Mouse (Mus musculus) neural tube, embryonic 13.5 days (tissue): Measurements from ENCODE around the gene Acot4. TPM values are rescaled to one million over a fixed set of nuclear protein-coding genes. Genes with fewer than 3 reads are reported as not detected.
"Not testable (repeated sequence)": the region's sequence is repeated elsewhere in the genome, so short reads cannot be mapped to it uniquely, and the experiment has no call there.

Source experiments
- ATAC-seq: fragments of 200-750 bp; cut with Nextera tagmentation; 2 replicates; pipeline ENCODE4 v1.8.0; 2017; ENCODE audit warnings: low read depth, mild to moderate bottlenecking, moderate TSS enrichment, moderate library complexity
- H3K27ac ChIP-seq: fragments of 300-500 bp; sonication (generic); replicated peaks from 2 replicates; pipeline ENCODE4 v1.5.1; 2015; ENCODE audit warnings: moderate library complexity, mild to moderate bottlenecking, inconsistent platforms
- H3K27me3 ChIP-seq: fragments of 300-500 bp; sonication (generic); 2 replicates; pipeline ENCODE4 v1.6.1; 2015; ENCODE audit warnings: mild to moderate bottlenecking, inconsistent platforms
- H3K36me3 ChIP-seq: fragments of 300-500 bp; sonication (generic); 2 replicates; pipeline ENCODE4 v1.6.1; 2015; ENCODE audit warnings: mild to moderate bottlenecking, inconsistent platforms
- H3K4me1 ChIP-seq: fragments of 300-500 bp; sonication (generic); replicated peaks from 2 replicates; pipeline ENCODE4 v1.6.1; 2015; ENCODE audit warnings: inconsistent platforms
- H3K4me2 ChIP-seq: fragments of 300-500 bp; sonication (generic); 2 replicates; pipeline ENCODE4 v1.6.1; 2015; ENCODE audit warnings: inconsistent platforms, mild to moderate bottlenecking, moderate library complexity
- H3K4me3 ChIP-seq: fragments of 300-500 bp; sonication (generic); 2 replicates; pipeline ENCODE4 v1.5.1; 2015; ENCODE audit warnings: mild to moderate bottlenecking, inconsistent platforms
- H3K9ac ChIP-seq: fragments of 300-500 bp; sonication (generic); 2 replicates; pipeline ENCODE4 v1.6.1; 2015; ENCODE audit warnings: moderate library complexity, mild to moderate bottlenecking, inconsistent platforms
- H3K9me3 ChIP-seq: fragments of 300-500 bp; sonication (generic); 2 replicates; pipeline ENCODE4 v1.6.1; 2016; ENCODE audit warnings: inconsistent platforms
- WGBS: fragments of 180-500 bp; shearing (Covaris S2); methylation state at CpG from one replicate; pipeline ENCODE4 v1.1.7; 2015; 5-methylcytosine and 5-hydroxymethylcytosine counted together
- polyA plus RNA-seq: library from polyadenylated mRNA; unstranded; fragments of >200 nt; fragmentation: Nextera tagmentation; extraction: Ambion mirVana; gene quantifications from 2 replicates; pipeline ENCODE4 v1.2.1, GENCODE M21; 2015

Acot4 gene
- polyA plus RNA-seq, 1 experiment from 2014 or later = 0.24 TPM

DNA sequence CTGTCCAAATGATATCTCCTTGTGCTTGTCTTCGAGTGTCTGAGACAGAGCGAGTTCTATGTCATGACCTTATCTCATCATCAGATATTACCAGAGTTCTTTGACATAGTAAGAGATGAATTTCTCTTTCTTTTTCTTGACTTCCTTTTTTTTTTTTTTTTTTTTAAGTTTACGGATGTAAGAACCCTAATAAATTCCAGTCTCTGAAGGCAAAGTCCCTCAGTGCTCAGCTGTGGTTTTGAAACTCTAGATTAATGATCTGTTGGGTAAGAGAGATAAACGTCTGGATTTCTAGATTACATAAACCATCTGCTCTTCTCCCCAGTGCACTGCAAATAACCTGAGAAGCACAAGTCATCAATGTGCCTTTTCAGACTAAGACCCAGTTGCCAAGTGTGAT, 4.1 kb upstream of the Acot4 start:
- ATAC-seq = no peak
- H3K27ac ChIP-seq = no peak overlapping the region
- 0 out of 2 replicates have a peak, but pooled peaks cover 3% of the 10 kb centered on the region for H3K4me1 ChIP-seq
- no peak overlapping the region for H3K4me2 ChIP-seq
- no peak overlapping the region for H3K9ac ChIP-seq
- H3K9me3 ChIP-seq = no peaks in the 10 kb centered on the region
- 67% methylated on average over 4 of the region's 4 CpGs for WGBS
- H3K36me3 ChIP-seq = no peaks in the 10 kb centered on the region
- no peak overlapping the region for H3K4me3 ChIP-seq
- peaks cover 3% of the 10 kb centered on the region; the same call in 1 of the 2 replicates for H3K27me3 ChIP-seq

DNA sequence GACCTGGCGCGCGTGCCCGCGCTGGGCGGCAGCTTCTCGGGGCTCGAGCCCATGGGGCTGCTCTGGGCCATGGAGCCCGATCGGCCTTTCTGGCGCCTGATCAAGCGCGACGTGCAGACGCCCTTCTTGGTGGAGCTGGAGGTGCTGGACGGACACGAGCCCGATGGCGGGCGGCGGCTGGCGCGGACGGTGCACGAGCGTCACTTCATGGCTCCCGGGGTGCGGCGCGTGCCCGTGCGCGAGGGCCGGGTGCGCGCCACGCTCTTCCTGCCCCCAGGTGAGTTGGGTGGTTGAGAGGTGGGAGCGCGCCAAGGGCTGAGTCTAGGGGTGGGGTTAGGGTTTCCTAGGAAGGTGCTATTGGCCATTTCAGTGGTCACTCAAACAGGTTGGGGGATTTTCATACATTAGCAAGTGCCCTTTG, 522 bp downstream of the Acot4 start, which contains the start of gene Gm49366:
Gene Gm49366 (plus strand): TSS at position 245 of the 421 bp plus-strand sequence.
- peak; percentile 59; the same call in 1 of the 2 replicates for ATAC-seq
- WGBS = 3% methylated on average over 39 of the region's 39 CpGs
- H3K27me3 ChIP-seq, H3K27ac ChIP-seq, H3K4me1 ChIP-seq, H3K36me3 ChIP-seq: not testable (repeated sequence)
- Histone ChIP-seq H3K9me3 (peaks cover 10% of the 10 kb centered on the region; the same call in 1 of the 2 replicates), H3K4me2 (peak within 1 kb of the TSS; percentile 62), H3K9ac (peak within 1 kb of the TSS; percentile 66), H3K4me3 (peak within 1 kb of the TSS; percentile 44)

DNA sequence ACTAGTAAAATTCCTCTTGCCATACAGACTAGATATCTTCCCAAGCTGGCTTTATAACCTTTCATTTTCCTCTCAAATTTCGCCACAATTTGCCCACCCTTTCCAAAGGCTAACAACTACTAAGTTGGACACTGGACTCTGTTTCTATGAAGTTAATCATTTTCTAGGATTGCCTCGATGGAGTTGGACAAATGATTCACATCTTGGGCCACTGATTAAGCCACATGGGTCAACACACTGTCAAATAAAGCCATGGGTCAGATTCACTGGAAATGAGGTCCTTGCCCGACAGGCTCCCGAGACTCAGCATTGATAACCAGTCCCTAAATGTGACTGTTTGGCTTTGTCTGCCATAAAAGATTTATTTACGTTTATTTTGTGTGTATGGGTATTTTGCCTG, 4.1 kb downstream of the Acot4 start:
- Histone ChIP-seq H3K27me3 (peaks cover 3% of the 10 kb centered on the region; the same call in 1 of the 2 replicates), H3K36me3 (no peaks in the 10 kb centered on the region; the same call in 1 of the 2 replicates), H3K9ac (no peak overlapping the region), H3K27ac (no peak overlapping the region), H3K4me3 (no peak overlapping the region), H3K4me2 (no peak overlapping the region), H3K9me3 (peaks cover 10% of the 10 kb centered on the region; the same call in 1 of the 2 replicates), H3K4me1 (0 out of 2 replicates have a peak, but pooled peaks cover 3% of the 10 kb centered on the region)
- 91% methylated on average over 5 of the region's 5 CpGs for WGBS
- ATAC-seq = no peak

DNA sequence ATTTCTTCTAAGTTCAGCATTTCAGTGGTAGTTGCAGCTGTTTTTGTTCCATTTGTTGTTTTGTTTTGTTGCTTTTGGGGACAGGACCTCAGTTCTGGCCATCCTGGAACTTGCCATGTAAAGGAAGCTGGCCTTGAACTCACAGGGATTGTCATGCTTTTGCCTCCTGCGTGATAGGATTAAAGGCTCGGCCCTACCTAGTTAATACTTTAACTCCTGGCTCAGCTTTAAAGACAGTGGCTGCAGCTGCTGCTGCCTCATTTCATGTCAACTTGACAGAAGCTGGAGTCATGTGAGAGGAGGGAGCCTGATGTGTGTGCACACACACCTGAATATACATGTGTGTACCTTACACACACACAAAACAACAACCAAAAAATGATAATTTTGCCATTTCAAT, 5.9 kb downstream of the Acot4 start:
- Histone ChIP-seq H3K4me3 (no peak overlapping the region), H3K9ac (no peak overlapping the region), H3K9me3 (peaks cover 23% of the 10 kb centered on the region; the same call in 1 of the 2 replicates), H3K4me1 (no peaks in the 10 kb centered on the region), H3K27me3 (no peaks in the 10 kb centered on the region), H3K27ac (no peak overlapping the region), H3K4me2 (no peak overlapping the region), H3K36me3 (no peaks in the 10 kb centered on the region; the same call in 1 of the 2 replicates)
- ATAC-seq = no peak
- 86% methylated on average over 2 of the region's 2 CpGs for WGBS

DNA sequence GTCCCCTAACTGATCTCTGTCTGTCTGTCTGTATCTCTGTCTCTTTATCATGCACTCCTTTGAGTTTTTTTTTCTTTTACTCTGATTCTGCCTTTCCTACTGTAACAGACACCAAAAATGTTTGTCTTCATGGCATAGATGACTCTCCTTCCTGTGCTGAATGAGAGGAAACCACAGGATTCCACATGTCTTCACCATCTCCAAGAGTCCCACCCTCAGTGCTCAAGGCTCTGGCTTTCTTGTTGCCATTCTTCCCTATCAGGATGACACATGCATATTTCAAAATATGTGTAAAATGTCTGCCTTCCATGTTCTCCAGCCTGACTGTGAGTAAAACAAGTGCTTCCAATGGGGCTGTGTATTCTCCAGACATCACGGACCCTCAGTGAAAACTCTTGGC, 8.7 kb downstream of the Acot4 start:
- peaks cover 7% of the 10 kb centered on the region for H3K27me3 ChIP-seq
- no peak overlapping the region for H3K4me2 ChIP-seq
- 94% methylated on average over 1 of the region's 1 CpGs for WGBS
- peaks cover 13% of the 10 kb centered on the region; the same call in 1 of the 2 replicates for H3K9me3 ChIP-seq
- no peak overlapping the region for H3K27ac ChIP-seq
- ATAC-seq = no peak
- H3K9ac ChIP-seq = no peak overlapping the region
- H3K4me1 ChIP-seq = no peaks in the 10 kb centered on the region
- no peak overlapping the region for H3K4me3 ChIP-seq
- no peaks in the 10 kb centered on the region for H3K36me3 ChIP-seq

DNA sequence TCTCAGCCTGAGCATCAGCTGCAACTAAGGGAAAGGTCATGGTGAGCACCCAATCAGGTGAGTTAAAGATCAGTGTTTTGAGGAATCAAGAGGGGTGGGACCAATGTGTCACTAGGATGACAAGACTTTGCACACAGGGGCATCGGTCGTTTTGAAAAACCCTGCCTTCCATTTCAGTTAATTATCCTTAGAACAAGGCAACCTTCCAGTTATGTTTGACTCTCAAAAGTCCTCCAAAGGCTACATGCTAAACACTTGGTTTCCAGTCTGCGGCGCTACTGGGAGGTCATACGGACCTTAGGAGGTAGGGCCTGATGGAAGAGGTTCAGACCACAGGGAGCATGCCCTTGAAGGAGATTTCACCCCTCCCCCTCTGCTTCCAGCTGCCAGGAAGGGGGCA, 12.6 kb downstream of the Acot4 start:
- 80% methylated on average over 5 of the region's 5 CpGs for WGBS
- not testable (repeated sequence) for H3K4me3 ChIP-seq, H3K27ac ChIP-seq

DNA sequence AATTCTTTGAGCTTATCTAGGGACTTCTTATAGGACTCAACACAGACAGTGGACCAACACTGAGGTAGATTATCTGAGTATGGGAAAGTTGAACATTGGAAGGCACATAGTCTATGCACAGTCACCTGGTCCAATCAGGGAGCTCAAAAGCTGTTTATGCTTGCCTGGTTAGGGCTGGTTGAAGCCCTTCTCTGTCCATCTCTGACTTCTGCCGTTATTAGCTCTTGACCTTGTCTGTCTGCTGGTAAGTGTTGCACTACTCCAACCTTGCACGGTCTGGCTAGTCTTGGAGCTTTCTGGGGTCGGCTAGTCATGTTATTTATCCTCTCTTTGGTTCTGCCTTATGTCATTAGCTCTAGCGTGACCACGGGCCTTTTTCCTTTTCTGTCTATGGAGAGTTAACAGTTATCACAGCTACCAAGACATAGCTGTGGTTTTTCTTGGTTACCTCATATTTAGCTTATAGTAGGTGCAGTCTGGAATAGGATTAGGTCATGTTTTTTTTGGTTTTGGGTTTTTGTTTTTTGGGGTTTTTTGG, 13.8 kb downstream of the Acot4 start, which contains the start of gene Acot3:
Gene Acot3 (plus strand): TSS at position 208 of the 538 bp plus-strand sequence.
- WGBS = 86% methylated on average over 5 of the region's 5 CpGs

More for the DNA sequence above, 12.6 kb downstream of the Acot4 start:
- Histone ChIP-seq H3K9me3 (peaks cover 13% of the 10 kb centered on the region; the same call in 1 of the 2 replicates), H3K27me3 (peaks cover 37% of the 10 kb centered on the region)
- H3K4me2 ChIP-seq, H3K9ac ChIP-seq, H3K36me3 ChIP-seq, ATAC-seq, H3K4me1 ChIP-seq: not testable (repeated sequence)

DNA sequence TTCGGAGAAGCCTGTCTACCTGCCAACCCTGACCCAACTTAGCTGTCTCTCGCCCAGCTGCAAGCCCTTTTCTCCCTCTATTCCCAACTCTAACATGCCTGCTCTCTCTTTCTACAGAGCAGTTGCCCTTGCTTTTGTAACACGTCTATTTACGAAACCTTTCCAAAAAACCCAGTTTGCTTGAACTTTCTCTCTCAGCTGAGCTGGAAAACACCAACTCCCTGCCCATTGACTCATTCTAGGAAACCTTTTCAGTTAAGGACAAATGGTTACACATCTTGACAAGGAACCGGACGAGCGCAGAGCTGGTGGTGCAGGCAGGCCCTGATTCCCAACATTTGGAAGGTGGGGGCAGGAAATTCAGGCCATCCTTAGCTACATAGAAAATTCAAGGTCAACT, 14.4 kb downstream of the Acot4 start:
- H3K4me1 ChIP-seq = peaks cover 6% of the 10 kb centered on the region
- 85% methylated on average over 7 of the region's 7 CpGs for WGBS
- H3K27ac ChIP-seq = no peak overlapping the region
- H3K36me3 ChIP-seq = no peaks in the 10 kb centered on the region
- H3K27me3 ChIP-seq = peaks cover 37% of the 10 kb centered on the region
- H3K4me3 ChIP-seq = no peak overlapping the region
- H3K9me3 ChIP-seq = peaks cover 10% of the 10 kb centered on the region; the same call in 1 of the 2 replicates
- no peak overlapping the region for H3K9ac ChIP-seq
- H3K4me2 ChIP-seq = peak overlapping the region; percentile 77; the same call in 1 of the 2 replicates
- no peak for ATAC-seq

More for the DNA sequence above, 13.8 kb downstream of the Acot4 start, which contains the start of gene Acot3:
- Histone ChIP-seq H3K4me3 (peak within 1 kb of the TSS; percentile 45), H3K36me3 (no peaks in the 10 kb centered on the region), H3K27ac (no peak within 1 kb of the TSS), H3K9ac (no peak within 1 kb of the TSS), H3K9me3 (peaks cover 13% of the 10 kb centered on the region; the same call in 1 of the 2 replicates), H3K4me1 (peaks cover 6% of the 10 kb centered on the region), H3K4me2 (peak within 1 kb of the TSS; percentile 77), H3K27me3 (peaks cover 37% of the 10 kb centered on the region)
- ATAC-seq = no peak

DNA sequence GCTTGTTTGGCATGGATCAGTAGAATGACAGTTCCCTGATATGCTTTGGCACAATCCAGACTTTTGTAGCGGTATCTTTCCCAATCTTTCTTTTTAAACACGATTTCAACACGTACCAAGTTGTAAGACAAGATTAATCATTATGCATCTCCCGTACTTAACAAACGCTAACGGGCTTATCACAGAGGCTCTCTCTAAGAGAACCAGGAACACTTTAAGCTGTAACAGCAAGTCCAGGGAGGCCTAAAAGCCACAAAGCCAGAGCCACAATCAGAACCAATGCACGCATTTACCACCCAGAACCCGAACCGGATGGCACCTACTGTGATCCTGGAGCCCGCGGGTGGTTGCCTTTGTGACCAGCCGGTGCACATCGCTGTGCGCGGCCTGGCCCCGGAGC, 15.0 kb downstream of the Acot4 start:
- H3K9me3 ChIP-seq = peaks cover 4% of the 10 kb centered on the region; the same call in 1 of the 2 replicates
- peaks cover 37% of the 10 kb centered on the region for H3K27me3 ChIP-seq
- peak overlapping the region; percentile 77 for H3K4me2 ChIP-seq
- peak overlapping the region; percentile 62 for H3K9ac ChIP-seq
- H3K4me3 ChIP-seq = peak overlapping the region; percentile 45
- no peaks in the 10 kb centered on the region for H3K36me3 ChIP-seq
- no peak for ATAC-seq
- H3K27ac ChIP-seq = no peak overlapping the region
- H3K4me1 ChIP-seq = peaks cover 6% of the 10 kb centered on the region
- 15% methylated on average over 16 of the region's 16 CpGs for WGBS

DNA sequence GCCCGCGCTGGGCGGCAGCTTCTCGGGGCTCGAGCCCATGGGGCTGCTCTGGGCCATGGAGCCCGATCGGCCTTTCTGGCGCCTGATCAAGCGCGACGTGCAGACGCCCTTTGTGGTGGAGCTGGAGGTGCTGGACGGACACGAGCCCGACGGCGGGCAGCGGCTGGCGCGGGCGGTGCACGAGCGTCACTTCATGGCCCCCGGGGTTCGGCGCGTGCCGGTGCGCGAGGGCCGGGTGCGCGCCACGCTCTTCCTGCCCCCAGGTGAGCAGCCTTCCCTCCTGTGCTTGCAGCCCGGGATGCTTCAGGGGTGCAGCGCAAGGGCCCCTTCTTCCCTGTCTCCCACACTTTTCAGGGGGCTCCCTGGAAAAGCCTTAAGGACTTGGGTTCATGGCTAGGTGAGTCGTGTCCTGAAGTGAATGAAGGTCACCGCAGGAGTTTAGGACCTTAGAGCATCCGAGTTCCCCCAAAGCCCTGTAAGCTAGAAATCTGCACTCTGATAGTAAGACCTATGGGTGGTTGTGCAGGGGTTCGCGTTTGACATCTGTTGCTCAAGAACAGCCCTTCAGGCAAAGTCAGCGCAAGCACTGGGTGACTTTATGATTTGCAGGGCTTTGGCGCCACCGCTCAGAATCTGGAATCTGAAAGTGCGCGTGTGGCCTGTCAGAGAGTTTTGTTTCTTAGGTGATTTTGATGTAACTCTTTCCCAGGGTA, 15.7 kb downstream of the Acot4 start:
- no peak overlapping the region for H3K27ac ChIP-seq
- ATAC-seq = no peak
- H3K27me3 ChIP-seq = peaks cover 37% of the 10 kb centered on the region
- H3K9ac ChIP-seq = peak overlapping the region; percentile 62
- H3K9me3 ChIP-seq = no peaks in the 10 kb centered on the region
- no peaks in the 10 kb centered on the region for H3K36me3 ChIP-seq
- H3K4me1 ChIP-seq = peaks cover 6% of the 10 kb centered on the region
- WGBS = 5% methylated on average over 34 of the region's 46 CpGs
- H3K4me2 ChIP-seq = peak overlapping the region; percentile 77
- peak overlapping the region; percentile 45 for H3K4me3 ChIP-seq

DNA sequence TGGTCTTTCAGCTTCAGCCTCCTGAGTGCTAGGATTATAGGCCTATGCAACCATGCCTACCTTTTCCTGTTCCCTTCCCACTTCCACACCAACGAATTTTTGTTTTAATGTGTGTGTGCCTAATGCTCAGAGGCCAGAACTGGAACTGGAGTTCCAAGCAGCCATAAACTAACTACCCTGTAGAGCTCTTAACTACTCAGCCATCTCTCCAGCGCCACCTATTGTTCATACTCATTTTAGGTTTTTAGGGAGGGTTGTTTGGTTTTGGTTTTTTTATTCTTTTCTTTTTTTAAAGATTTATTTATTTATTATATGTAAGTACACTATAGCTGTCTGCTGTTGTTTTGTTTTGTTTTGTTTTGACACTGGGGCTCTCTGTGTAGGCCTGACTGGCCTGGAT, 22.8 kb downstream of the Acot4 start:
- H3K27ac ChIP-seq = no peak overlapping the region
- no peak overlapping the region for H3K4me3 ChIP-seq
- no peak overlapping the region for H3K9ac ChIP-seq
- ATAC-seq = no peak
- H3K4me1 ChIP-seq = no peaks in the 10 kb centered on the region
- H3K9me3 ChIP-seq = no peaks in the 10 kb centered on the region
- no peaks in the 10 kb centered on the region for H3K36me3 ChIP-seq
- WGBS = 36% methylated on average over 2 of the region's 2 CpGs
- no peak overlapping the region for H3K4me2 ChIP-seq
- H3K27me3 ChIP-seq = peaks cover 3% of the 10 kb centered on the region; the same call in 1 of the 2 replicates

DNA sequence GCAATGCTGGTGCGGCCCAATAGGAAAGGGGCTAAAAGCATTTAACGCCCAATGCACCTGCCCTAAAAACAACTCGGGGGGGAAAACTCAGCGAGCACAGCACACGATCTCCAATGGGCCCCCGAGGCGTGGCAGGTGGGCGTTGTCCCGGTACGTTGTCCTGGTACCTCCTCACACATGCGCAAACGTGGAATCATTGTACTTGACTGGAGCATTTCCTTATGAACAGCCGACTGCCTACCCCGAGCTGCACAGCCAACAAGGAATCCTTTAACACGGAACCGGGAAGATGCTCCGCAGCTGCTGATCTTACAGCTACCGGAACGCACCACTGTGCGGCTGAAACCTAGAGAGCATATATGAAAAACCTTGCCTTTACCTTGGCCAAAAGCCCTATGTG, 24.2 kb downstream of the Acot4 start:
- no peak for ATAC-seq
- WGBS = 92% methylated on average over 20 of the region's 20 CpGs
- peaks cover 11% of the 10 kb centered on the region for H3K27me3 ChIP-seq
- no peak overlapping the region for H3K4me3 ChIP-seq
- H3K9me3 ChIP-seq = no peaks in the 10 kb centered on the region
- no peak overlapping the region for H3K27ac ChIP-seq
- H3K9ac ChIP-seq = no peak overlapping the region
- no peaks in the 10 kb centered on the region for H3K36me3 ChIP-seq
- no peaks in the 10 kb centered on the region for H3K4me1 ChIP-seq
- no peak overlapping the region for H3K4me2 ChIP-seq
